Mouse (Mus musculus): ENCODE results near the gene Uchl4.

GRCm38 (mm10) chr9:64253021-64253904, 18.3 kb downstream of the Uchl4 start, which contains the start of gene Map2k1:
- peak; percentile 66; the same call in 1 of the 2 replicates for TF ChIP-seq CTCF (IDR thresholded peaks at IDR 0.05; ENCODE audit: borderline replicate concordance, insufficient read depth, low read depth, low read length)
- TF ChIP-seq POLR2A (IDR thresholded peaks at IDR 0.05; ENCODE audit: borderline replicate concordance, insufficient read depth, low read length), result peak; percentile 88
